ENCODE assay signal across 18 mouse cellular contexts in the genomic region with DNA sequence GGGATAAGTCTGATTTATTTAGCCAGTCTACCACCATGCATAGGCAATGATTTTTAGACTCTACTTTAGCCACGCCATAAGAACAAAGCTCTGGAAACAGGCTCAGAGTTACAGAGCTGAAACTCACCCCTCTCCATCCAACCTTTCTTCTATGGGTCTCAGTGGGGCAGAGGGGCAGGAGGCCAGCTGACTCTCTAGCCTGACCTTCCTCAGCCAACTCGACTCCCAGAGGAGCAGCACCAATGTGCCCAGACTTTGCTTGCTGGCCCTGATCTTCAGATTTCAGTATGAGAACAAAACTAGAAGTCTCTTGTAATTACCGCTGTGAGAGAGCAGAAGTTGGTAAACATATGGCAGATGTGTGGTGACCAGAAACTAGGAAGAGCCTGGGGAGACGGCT.
A peak's percentile ranks its signal among the peaks of the same experiment; 100 is the strongest.
DNase-seq lines count a peak whose midpoint lies in the region; ATAC-seq and TF ChIP-seq lines count a peak whose summit lies in the region.
"Had no signal": no experiment of that assay in that cellular context is flagged by ENCODE, and none has a peak within 500 bp of the region (broad histone marks: within the 10 kb centered on the region; RNA-seq: fewer than 3 reads in every experiment).

No protein-coding gene starts in this region.

- H3K9me3 ChIP-seq in heart, embryonic 10.5 days, result no peaks in the 10 kb centered on the region
- no peaks in the 10 kb centered on the region for H3K9me3 ChIP-seq in heart, embryonic 16.5 days (replicated peaks; ENCODE audit: control insufficient read depth, low read length)
- H3K9me3 ChIP-seq: embryonic facial prominence, embryonic 10.5 days; embryonic facial prominence, embryonic 12.5 days; forebrain, embryonic 13.5 days; forebrain, embryonic 15.5 days had no signal

- no peaks in the 10 kb centered on the region for H3K79me2 ChIP-seq in heart, adult 2 months (replicated peaks; ENCODE audit: control insufficient read depth, insufficient read depth, low read length)

- peak overlapping the region; percentile 50 for H3K4me2 ChIP-seq in heart, embryonic 16.5 days (ENCODE audit: low read depth, low read length)
- H3K4me2 ChIP-seq: embryonic facial prominence, embryonic 12.5 days; forebrain, embryonic 13.5 days; forebrain, embryonic 15.5 days had no signal

- intact Hi-C loops in heart, adult 2 months (cut with DNase I), result no loop called here
- intact Hi-C loops in heart, postnatal 14 days (cut with DNase I), result no loop called here

- DNase-seq in adrenal gland, postnatal 14 days, result peak; percentile 62
- no peak for DNase-seq in adrenal gland, adult 2 months
- no peak for DNase-seq in heart, adult 2 months
- DNase-seq in heart, embryonic 10.5 days (ENCODE audit: low spot score), result no peak
- DNase-seq in heart, postnatal 14 days, result no peak
- DNase-seq in thymus, postnatal 14 days, result no peak
- DNase-seq: adrenal gland, adult 8-10 months; cerebellum, adult 11-12 months; cerebellum, adult 2 months; cerebellum, adult 9-10 months; cerebellum, postnatal 25 days; forebrain, postnatal 0 days had no signal

- H3K4me3 ChIP-seq in heart, adult 2 months, result no peak overlapping the region
- H3K4me3 ChIP-seq in heart, embryonic 10.5 days, result no peak overlapping the region
- no peak overlapping the region for H3K4me3 ChIP-seq in heart, embryonic 16.5 days (ENCODE audit: low read length)
- no peak overlapping the region for H3K4me3 ChIP-seq in brown adipose tissue, adult 24 weeks (ENCODE audit: insufficient read depth, low read depth, low read length)
- H3K4me3 ChIP-seq: embryonic facial prominence, embryonic 10.5 days; embryonic facial prominence, embryonic 12.5 days; forebrain, embryonic 13.5 days; forebrain, embryonic 15.5 days had no signal

- no peak for ATAC-seq in heart, embryonic 16.5 days (replicated peaks; ENCODE audit: extremely low read depth, insufficient read depth, low FRiP score)
- ATAC-seq: forebrain, embryonic 13.5 days; forebrain, embryonic 15.5 days; forebrain, postnatal 0 days had no signal

- H3K9ac ChIP-seq in heart, adult 2 months (ENCODE audit: low read depth, low read length), result no peak overlapping the region
- no peak overlapping the region for H3K9ac ChIP-seq in heart, embryonic 16.5 days (ENCODE audit: low read length)
- H3K9ac ChIP-seq: embryonic facial prominence, embryonic 12.5 days; forebrain, embryonic 13.5 days; forebrain, embryonic 15.5 days; forebrain, postnatal 0 days had no signal

- H3K27ac ChIP-seq in heart, adult 2 months, result peak overlapping the region; percentile 89
- no peak overlapping the region for H3K27ac ChIP-seq in heart, embryonic 10.5 days
- H3K27ac ChIP-seq in heart, embryonic 16.5 days (ENCODE audit: low read length), result 0 out of 2 replicates have a peak overlapping the region, but pooled peaks have one; percentile 38
- peak overlapping the region; percentile 93 for H3K27ac ChIP-seq in brown adipose tissue, adult 24 weeks (replicated peaks; ENCODE audit: low read depth, low read length)
- H3K27ac ChIP-seq: embryonic facial prominence, embryonic 10.5 days; embryonic facial prominence, embryonic 12.5 days; forebrain, embryonic 13.5 days; forebrain, embryonic 15.5 days had no signal

- TF ChIP-seq EP300 in heart, adult 2 months (IDR thresholded peaks at IDR 0.05; ENCODE audit: insufficient read depth, low read depth, low read length), result no peak

- H3K4me1 ChIP-seq in heart, adult 2 months (ENCODE audit: control insufficient read depth, insufficient read depth, low read length), result peaks cover 5% of the 10 kb centered on the region
- peaks cover 39% of the 10 kb centered on the region for H3K4me1 ChIP-seq in heart, embryonic 10.5 days
- H3K4me1 ChIP-seq in heart, embryonic 16.5 days (ENCODE audit: control insufficient read depth, insufficient read depth, low read length), result peaks cover 64% of the 10 kb centered on the region
- peaks cover 41% of the 10 kb centered on the region for H3K4me1 ChIP-seq in brown adipose tissue, adult 24 weeks (ENCODE audit: control insufficient read depth, insufficient read depth, insufficient read length, low read length)
- H3K4me1 ChIP-seq: forebrain, embryonic 13.5 days had no signal

- H3K27me3 ChIP-seq in heart, adult 2 months (ENCODE audit: control insufficient read depth, insufficient read depth, low read length), result no peaks in the 10 kb centered on the region
- no peaks in the 10 kb centered on the region for H3K27me3 ChIP-seq in heart, embryonic 10.5 days (ENCODE audit: insufficient read depth, poor library complexity, severe bottlenecking)
- no peaks in the 10 kb centered on the region for H3K27me3 ChIP-seq in heart, embryonic 16.5 days (ENCODE audit: control insufficient read depth, insufficient read depth, low read length)
- H3K27me3 ChIP-seq: embryonic facial prominence, embryonic 12.5 days; forebrain, embryonic 13.5 days; forebrain, embryonic 15.5 days had no signal

- no peak for TF ChIP-seq CTCF in heart, adult 2 months (IDR thresholded peaks at IDR 0.05)

- peaks cover 40% of the 10 kb centered on the region for H3K36me3 ChIP-seq in heart, adult 2 months (ENCODE audit: control insufficient read depth, insufficient read depth, low read length)
- H3K36me3 ChIP-seq in heart, embryonic 10.5 days, result peaks cover 24% of the 10 kb centered on the region; the same call in 1 of the 2 replicates
- 0 out of 2 replicates have a peak, but pooled peaks cover 12% of the 10 kb centered on the region for H3K36me3 ChIP-seq in heart, embryonic 16.5 days (ENCODE audit: control insufficient read depth, insufficient read depth)
- H3K36me3 ChIP-seq: embryonic facial prominence, embryonic 10.5 days; embryonic facial prominence, embryonic 12.5 days; forebrain, embryonic 15.5 days had no signal

- TF ChIP-seq POLR2A in heart, adult 2 months (IDR thresholded peaks at IDR 0.05; ENCODE audit: insufficient read depth, low read depth, low read length), result no peak

- WGBS in heart, adult 2 months, result 84% methylated on average over 4 of the region's 4 CpGs
- WGBS in heart, embryonic 10.5 days, result 81% methylated on average over 4 of the region's 4 CpGs
- WGBS in heart, embryonic 16.5 days, result 88% methylated on average over 4 of the region's 4 CpGs
